Mouse (Mus musculus): ENCODE data around the gene Atp5j2.

Atp5j2 gene

DNA sequence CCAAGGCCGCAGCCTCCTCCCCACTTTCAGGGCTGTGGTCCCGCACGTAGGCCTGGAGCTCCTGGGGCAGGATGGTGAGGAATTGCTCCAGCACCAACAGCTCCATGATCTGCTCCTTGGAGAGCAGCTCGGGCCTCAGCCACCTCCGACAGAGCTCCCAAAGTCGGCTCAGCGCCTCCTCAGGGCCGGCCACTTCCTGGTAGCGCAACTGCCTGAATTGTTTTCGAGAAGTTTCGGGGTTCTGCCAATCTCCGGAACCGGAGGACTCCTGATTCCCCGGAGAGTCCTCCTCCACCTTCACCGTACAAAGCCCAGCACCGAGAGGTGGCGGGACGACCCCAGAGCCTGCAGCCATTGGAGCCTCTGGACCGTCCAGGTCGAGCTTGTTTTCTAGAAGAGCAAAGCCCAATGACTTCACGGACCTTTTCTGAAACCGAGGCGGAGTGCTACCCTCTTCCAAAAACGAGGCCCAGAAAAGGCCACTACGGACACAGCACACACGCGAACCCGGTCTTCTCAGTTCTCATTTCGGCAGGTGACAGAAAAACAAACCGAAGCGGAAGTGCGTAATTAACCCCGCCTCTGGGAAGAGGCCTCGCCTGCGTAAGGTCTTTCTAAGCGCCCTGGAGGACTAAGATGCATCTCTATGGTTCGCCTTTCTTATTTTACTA lies 9.6 kb upstream of the Atp5j2 start, which contains the start of gene Zkscan14:
Zkscan14 (minus strand) TSS at position 548 of the 671 bp plus-strand sequence.
- peak; percentile 25 for DNase-seq (ENCODE audit: low spot score)

DNA sequence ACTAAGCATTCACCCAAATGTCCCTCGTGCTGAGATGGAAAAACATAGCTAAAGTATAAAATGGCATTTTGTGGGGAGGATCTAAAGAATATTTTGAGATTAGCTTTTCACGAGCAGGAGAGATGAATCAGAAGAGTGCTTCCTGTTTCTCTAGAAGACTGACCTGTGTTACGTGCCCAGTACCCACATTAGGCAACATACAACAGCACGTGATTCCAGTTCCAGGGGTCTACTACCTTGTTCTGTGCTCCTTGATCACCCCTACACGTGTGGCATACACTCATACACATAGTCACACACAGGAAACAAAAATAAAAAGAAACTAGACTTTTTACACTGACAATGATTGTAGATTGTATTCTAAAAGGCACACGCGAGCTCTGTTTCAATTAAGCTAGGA lies 8.5 kb upstream of the Atp5j2 start:
- no peak for DNase-seq (ENCODE audit: low spot score)

DNA sequence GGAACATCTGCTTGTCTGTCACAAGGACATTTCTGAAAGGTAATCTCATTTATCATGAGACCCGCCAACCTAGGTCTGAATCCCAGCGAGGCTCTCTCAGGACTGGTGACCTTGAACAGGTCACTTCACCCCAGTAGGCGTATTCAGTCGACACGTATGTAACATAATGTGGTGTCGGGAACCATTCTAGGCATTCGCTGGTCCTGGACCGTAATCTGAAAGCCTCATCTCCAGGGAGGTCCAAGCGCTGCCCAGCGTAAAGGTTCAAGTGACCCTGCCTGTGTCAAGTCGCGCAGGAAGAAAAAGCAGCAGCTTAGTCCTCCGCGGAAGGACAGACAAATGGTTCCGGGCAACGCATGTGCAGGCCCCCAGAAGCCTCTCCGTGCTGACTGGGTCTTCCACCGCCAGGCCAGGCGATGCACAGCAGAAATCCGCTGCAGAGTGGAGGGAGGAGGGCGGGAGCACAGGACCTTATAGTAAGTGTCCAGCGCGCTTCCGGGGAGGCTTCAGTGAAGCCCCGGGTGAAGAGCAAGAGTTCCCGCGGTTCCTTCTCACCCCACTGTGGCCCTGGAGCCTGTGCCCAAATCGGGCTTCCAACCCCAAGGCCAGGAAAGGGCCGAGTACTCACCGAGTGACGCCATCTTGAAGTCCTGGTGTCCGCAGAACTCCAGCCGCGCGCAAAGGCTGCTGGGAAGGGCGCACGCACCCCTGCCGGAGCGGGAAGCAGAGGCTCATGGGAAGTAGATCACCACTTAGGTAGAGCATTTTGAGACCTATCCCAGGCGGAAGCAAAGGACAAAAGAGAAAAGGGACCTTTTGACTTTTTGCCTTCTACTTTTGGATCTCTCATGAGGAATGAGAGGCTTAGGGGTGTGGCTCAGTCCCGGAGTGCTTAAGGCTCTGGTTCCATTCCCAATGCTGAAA lies 725 bp downstream of the Atp5j2 start:
- DNase-seq (ENCODE audit: low spot score), result peak; percentile 71

DNA sequence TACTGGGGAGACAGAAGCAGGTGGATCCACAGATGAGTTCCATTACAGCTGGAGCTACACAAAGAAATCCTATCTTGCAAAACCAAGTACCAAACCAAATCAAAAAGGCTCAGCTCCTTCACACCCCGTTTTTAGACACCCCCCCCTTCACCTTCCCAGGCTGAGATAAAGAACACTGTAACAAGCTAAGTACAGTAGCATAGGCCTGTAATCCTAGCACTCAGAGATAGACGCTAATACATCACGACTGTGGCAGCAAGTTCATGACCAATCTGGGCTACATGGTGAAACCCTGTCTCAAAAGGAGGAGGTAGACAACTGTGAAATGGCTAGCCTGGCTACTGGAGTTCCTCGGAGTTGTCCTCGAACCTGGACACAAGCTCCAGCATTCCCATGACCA lies 1.5 kb downstream of the Atp5j2 start:
- DNase-seq (ENCODE audit: low spot score), result no peak

DNA sequence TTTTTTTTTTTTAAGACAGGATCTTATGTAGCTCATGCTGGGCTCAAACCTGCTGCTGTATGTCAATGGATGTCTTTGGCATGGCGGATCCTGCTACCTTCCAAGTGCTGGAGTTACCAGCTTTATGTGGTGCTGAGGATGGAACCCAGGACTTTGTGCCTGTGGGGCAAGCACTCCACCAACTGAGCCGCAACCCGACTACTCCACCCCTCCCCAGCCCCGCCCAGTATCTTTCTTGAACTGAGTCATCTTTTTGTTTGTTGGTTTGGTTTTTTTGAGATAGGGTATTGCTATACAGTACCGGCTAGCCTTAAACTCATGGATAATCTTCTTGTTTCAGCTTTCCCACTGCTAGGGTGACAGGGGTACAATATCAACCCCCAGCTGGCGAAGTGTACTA lies 2.4 kb downstream of the Atp5j2 start:
- DNase-seq (ENCODE audit: low spot score), result no peak

DNA sequence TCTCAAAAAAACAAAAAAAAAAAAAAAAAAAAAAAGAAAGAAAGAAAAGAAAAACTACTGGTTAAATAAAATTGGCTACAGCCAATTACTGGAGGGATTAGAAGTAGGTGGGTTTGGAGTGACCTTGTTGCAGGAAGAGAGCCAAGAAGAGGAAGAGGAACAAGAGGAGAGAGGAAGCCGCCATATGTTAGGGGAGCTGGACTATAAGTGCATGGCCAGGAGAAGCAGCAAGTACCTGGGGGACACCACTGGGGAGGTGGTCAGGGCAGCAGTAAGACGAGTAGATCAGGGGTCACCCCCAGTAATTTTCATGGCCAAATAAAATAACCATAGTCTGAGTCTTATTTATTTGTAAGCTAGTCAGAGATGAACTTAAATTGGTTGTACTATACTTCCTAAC lies 6.6 kb downstream of the Atp5j2 start:
- no peak for DNase-seq (ENCODE audit: low spot score)

DNA sequence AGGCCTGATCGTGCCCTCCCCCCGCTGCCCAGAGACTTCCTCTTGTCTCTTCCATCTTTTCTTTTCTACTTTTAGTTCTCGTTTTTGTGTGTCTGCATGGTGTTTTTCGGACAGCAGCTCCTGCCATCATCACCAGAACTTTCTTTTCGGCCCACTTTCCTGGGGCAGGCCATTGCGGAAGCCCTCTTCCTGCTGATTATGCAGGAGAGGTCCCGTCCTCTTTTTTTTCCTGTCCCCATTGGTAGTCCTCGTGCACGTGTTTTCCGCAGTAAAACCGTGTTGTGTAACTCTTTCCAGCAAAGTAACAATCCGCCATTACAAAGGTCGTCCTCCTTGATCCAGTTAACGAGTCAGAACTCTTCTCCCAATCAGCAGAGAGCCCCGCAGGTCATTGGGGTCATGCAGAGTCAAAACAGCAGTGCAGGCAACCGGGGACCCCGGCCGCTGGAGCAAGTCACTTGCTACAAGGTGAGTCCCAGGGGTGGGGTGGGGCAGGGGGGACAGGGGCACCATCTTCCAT lies 13.3 kb downstream of the Atp5j2 start:
- no peak for DNase-seq (ENCODE audit: low spot score)

DNA sequence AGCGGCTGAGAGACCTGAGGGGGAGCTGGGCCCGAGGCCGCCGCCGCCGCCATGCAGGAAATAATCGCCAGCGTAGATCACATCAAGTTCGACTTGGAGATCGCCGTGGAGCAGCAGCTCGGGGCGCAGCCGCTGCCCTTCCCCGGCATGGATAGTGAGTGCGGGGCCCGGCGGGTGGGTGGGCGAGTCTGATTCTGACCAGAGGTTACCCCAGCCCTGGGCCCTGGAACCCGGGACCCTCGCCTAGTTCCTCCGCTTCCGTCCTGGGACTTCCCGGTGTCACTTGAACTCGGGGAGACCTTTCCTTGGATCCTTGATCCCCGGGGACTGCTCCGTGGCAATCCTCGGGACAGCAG lies 24.6 kb downstream of the Atp5j2 start:
- DNase-seq (ENCODE audit: low spot score), result no peak

DNA sequence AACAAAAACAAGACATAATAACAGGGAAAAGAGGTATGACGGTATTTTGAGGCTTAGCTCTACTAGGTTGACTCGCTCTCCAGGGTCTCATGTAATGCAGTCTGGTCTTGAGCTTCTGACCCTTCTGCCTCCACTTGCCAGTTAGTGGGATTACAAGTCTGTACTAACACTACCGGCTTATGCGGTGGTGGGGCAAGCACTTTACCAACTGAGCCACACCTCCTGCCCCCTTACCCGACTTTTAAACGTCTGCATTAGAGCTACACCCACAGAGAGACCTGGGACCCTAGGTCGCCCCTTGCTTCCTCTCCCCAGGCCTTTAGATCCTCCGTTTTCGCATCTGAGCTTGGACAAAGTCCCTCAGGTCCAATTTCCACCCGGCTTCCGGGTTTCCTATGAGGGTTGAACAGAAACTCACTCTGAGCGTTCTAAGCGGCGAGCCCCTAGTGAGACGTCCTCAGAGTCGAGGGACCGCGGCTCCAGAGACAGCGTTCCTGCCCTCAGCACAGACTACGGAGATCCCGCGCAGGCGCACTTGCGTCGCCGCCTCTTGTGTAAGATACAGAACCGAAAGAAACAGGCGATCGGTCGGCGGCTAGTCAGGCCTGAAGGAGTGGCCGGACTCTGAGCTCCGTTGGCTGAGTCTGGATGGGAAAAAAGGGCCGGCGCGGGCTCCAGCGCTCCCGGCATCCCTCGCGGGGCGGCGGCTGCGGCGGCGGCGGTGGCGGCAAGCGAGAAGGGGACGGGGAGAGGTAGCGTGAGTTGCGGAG lies 25.1 kb downstream of the Atp5j2 start, which contains the start of the genes Ptcd1 and Cpsf4:
Ptcd1 (minus strand) TSS at position 573 of the 770 bp plus-strand sequence.
Cpsf4 (plus strand) TSS at position 678 of the 770 bp plus-strand sequence.
- peak; percentile 93 for DNase-seq (ENCODE audit: low spot score)

DNA sequence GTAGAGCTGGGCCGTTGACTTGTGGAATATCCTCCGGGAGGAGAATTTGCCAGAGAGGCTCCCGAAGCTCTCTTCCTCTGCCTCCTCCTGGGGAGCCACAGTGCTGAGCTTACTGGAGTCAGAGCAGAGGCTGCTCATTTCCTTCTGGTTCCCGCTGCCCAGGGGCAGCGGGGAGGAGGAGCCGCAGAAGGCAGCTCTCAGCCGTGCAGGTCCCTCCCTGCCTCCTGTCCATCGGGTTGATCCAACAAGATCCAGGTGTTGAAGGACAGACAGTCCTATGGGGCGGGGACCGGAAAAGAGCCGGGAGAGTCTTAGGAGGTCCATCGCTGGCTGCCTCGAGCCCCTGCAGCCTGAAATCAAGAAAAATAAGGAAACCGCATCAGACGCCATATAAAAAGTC lies 26.7 kb downstream of the Atp5j2 start:
- no peak for DNase-seq (ENCODE audit: low spot score)

DNA sequence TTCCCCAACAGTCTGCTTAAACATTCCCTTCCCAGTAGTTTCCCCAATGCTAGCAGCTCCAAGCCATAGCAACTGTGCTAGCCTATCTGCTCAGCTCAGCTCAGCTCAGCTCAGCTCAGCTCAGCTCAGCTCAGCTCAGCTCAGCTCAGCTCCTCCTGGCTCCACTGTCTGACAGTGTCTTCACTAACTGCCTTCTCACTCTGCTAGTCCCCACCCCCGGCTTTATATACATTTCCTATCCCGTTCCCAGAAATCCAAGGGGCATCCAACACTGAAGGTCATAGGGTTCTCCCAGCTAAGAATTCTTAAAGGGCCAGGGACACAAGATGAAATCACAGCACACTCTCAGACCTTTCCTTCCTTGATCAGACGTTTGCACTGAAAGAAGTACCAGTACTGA lies 27.2 kb downstream of the Atp5j2 start:
- DNase-seq (ENCODE audit: low spot score), result no peak

DNA sequence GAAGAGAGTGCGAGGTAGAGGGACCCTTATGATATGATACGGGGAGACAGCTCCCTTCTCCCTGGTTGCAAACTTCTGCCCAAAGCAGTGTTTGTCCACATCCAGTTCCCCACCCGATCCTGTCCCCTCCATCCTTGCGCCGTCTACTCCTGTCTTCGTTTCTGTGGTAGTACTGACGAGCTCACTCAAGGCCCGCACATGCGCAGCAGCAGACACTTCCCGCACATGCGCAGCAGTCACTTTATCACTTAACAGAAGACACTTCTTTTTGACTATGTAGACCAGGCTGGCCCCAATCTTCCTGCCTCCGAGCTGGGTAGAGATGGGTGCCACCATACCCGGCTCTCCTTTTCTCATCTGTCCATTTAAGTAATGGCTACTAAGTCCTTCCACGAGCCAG lies 30.5 kb downstream of the Atp5j2 start:
- no peak for DNase-seq (ENCODE audit: low spot score)

DNA sequence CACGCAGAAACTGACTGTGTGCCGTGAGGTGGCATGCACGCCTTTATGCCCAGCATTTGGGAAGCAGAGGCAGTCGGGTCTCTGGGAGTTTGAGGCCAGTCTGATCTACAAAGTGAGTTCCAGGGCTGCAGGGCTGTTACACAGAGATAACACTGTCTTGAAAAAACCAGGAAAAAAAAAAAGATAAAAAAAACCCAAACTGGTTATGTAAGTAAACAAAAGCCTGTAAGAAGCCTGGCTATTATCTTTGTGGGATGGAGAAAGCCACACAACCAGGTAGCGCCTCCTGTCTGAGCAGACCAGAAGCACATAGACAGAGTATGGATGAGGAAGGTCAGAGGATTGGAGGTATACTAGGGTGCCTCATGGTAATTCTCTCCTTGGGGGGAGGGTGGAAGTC lies 39.2 kb downstream of the Atp5j2 start:
- no peak for DNase-seq (ENCODE audit: low spot score)

DNA sequence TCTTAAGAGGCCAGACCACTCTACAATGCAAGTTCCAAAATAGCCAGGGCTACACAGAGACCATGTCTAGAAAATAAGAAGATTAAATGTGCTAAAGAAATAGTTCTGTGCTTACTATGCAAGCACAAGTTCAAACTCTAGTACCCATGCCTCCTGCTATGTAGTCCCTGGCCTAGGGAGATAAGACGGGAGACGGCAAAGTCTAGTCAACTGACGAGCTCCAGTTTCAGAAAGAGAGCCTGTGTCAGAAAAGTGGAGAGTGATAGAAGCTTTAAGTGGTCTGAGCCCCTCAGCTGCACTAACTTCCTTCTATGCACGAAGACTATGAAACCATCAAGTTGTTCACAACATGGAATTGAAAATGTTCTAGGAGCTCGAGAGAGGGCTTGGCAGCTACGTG lies 42.6 kb downstream of the Atp5j2 start:
- DNase-seq (ENCODE audit: low spot score), result no peak

DNA sequence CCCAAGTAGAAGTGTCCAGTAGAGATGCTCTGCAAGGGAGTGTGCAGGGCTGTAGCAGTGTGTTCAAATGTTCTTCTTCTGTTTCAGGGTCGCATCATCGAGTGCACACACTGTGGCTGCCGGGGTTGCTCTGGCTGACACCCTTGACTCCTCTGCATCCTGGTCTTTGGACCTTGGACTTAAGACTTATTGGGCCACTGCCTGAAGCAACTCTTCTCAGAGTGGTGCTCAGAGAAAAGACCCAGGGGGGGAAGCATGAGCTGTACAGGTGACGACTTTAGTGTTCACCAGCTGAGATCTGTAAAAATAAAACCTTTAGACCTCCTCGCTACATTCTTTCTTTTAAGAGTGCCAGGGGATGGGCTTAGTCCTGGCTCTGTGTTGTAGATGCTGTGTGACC lies 44.1 kb downstream of the Atp5j2 start:
- no peak for DNase-seq (ENCODE audit: low spot score)

DNA sequence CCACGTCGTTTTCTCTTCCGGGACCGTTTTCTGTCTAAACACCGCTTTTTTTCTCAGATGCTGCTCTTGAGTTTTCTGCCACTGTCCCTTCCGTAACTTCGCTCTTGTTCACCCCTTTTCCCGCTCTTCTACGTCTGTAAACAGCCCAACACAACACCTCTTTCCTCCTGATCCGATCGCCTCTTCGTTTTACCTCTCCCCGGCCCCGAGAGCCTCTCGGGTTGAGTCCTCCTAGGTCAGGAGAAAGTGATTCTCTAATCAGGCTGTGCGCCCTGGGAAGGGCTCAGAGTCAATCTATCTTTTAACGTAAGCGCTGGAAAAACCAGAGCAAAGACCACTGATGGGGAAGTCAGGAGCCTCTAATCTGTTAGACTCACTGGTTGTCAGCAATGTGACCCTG lies 51.3 kb downstream of the Atp5j2 start:
- DNase-seq (ENCODE audit: low spot score), result no peak

DNA sequence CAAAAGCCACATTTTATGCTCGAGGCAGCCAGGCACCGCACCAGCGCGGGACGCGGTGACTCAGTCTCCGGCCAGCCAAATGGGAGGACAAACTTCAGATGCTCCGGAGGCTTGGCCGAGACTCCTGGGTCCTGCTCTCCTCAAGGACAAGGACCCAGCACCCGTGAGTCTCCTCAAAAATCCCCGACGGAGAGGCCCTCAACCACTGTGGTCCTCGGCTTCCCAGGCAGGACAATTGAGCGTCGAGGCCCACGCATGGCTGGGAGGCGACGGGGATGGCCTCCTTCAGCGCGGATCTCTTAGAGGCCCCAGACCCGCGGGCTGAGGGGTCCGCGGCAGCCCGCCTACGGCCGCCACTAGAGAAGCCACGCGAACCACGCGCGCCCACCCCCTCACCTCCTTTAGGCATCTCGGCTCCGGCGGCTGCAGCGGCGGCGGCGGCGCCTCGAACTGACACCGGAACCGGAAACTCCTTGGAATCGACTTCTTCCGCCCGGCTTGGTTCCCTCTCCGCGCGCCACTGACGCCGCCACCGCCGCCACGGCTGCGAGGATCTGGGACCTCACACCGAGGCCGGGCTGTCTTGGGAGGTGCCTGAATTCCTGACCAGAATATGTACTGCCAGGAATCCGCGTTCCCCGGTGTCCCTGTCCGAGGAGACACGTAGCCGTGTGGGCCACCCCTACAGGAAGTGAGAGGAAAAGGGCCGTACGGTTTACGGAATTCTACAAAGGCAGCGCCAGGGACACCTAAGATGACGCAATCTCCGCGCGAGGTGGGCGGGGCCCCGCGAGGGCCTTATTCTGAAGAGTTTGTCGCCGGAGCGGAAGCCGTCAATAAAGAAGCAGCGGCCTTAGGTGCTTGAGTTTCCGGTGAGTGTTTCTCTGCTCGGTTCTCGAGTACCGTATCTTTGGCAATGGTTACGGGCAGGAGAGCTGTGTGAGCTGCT lies 52.0 kb downstream of the Atp5j2 start, which contains the start of the genes Pdap1 and Bud31:
Pdap1 (minus strand) TSS at position 668 of the 949 bp plus-strand sequence.
Bud31 (plus strand) TSS at position 792 of the 949 bp plus-strand sequence.
- DNase-seq (ENCODE audit: low spot score), result peak; percentile 98

DNA sequence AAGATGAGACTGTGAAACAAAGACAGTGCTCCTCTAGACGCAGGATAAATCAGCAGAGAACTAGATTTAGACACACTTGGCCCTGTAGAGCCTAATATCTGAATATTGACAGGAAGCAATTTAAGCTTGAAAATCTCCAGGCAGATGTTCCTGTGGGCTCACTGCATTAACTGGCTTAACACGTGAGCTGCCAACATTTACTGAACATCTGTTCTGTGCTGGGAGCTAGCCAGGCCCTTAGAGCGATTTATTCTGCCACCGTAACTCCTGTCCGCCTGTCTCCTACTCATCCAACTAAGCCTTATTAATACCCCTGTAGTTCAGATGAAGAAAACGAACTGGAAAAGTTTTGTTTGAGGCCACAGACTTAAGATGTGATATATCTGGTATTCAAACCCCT lies 53.0 kb downstream of the Atp5j2 start:
- DNase-seq (ENCODE audit: low spot score), result no peak

All from ovary, postnatal 10 days (tissue).